Mouse (Mus musculus) heart, postnatal 10 days (tissue): ENCODE measurements around the gene Ppp6r1. TPM values are rescaled to one million over a fixed set of nuclear protein-coding genes. Genes with fewer than 3 reads are reported as not detected.

ENCODE experiments used
- DNase-seq, 2 experiments: peaks; one replicate each; pipeline ENCODE4 v3.0.0; 2021
- intact Hi-C: fragments of 180-260 bp; cut with DNase I; formaldehyde crosslinking; loops from one replicate; pipeline ENCODE4 v1.15.1; 2025
- total RNA-seq, 2 experiments: library from RNA; stranded (reverse); gene quantifications; 2 replicates each; pipeline ENCODE4 v1.2.3; 2021

Gene Ppp6r1
- 10 to 100 TPM; 77.3 to 80.7 TPM for total RNA-seq

- intact Hi-C loops = loop anchor here (1.0 kb wide), 1 partner anchor 25 kb away; no protein-coding TSS in a partner anchor
- DNase-seq = peak; percentile 97 to 98
These were observed at the start of gene Ppp6r1 for GRCm38 (mm10) chr7:4658912-4659551. Gene Ppp6r1 (minus strand): TSS chr7:4659019.

DNA sequence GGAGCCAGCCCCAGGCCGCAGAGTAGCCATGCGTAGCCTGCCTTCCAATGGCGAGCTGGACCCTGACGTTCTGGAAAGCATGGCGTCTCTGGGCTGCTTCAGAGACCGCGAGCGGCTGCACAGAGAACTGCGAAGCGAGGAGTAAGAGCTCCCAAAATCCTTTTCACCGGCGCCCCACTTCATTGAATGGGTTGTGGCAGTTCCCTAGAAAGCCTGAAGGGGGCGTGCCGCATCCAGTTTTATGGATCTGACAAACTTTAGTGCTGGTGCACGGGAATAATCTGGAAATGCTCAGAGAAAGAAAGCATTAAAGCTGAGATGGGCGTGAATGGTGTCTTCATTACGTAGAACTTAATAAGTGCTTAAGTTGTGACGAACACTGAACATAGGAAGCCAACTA lies 46.3 kb upstream of the Ppp6r1 start:
- intact Hi-C loops = loop anchor here (5.0 kb wide), 1 partner anchor 82 kb away; the partner anchor contains the start of gene Tmem238
- DNase-seq = peak in 1 of 2 experiments; percentile 38

DNA sequence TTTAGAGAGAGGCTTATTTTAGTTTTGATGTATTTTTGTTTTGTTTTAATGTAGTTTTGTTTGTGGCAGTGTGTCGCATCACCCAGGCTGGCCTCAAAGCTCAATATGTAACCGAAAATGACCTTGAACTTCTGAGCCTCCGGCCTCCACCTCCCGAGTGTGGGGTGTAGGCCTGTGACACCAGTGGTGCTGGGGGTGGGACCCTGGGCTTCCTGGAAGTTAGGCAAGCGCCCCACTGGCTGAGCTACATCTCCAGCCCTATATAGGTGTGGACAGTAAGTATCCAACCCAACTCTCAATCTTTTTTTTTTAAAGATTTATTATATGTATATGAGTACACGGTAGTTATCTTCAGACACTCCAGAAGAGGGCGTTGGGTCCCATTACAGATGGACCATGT lies 44.4 kb upstream of the Ppp6r1 start:
- intact Hi-C loops = no loop called here
- no peak for DNase-seq

GRCm38 (mm10) chr7:4702334-4702733 lies 43.5 kb upstream of the Ppp6r1 start:
- intact Hi-C loops = no loop called here
- no peak for DNase-seq

GRCm38 (mm10) chr7:4693004-4693403 lies 34.2 kb upstream of the Ppp6r1 start:
- intact Hi-C loops = no loop called here
- DNase-seq = no peak

- intact Hi-C loops = no loop called here
- DNase-seq = no peak
These were observed 32.3 kb upstream of the Ppp6r1 start for GRCm38 (mm10) chr7:4690951-4691653.

DNA sequence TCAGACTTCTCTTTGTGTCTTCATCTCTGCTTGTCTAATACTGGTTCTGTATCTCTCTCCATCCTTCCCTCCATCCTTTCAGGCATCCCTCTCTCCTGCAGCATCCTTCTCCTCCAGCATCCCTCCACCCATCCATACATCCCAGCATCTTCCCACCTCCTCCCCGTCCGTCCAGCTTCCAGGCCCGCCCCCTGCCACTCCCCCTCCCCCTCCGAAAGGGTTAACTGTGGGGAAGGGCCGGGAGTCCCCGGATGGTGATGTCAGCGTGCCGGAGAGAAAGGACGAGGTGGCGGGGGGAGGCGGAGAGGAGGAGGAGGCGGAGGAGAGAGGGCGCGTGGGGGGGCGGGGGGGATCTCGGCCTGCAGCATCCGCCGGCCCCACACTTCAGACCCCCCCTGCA lies 31.6 kb upstream of the Ppp6r1 start, which contains the start of gene Brsk1:
TSS of gene Brsk1 (plus strand) at position 218 of the 400 bp plus-strand sequence.
- intact Hi-C loops = no loop called here

GRCm38 (mm10) chr7:4684632-4685417 lies 26.0 kb upstream of the Ppp6r1 start, which contains the start of gene Hspbp1:
Gene Hspbp1 (minus strand): TSS chr7:4685068.
- DNase-seq = peak; percentile 95 to 96
- intact Hi-C loops = loop anchor here (1.0 to 10.0 kb wide), 3 partner anchors 26 to 370 kb away; partner anchors contain the start of genes Kmt5c, Ppp6r1 and Zfp580

More for the DNA sequence above, 31.6 kb upstream of the Ppp6r1 start, which contains the start of gene Brsk1:
- peak; percentile 63 to 76 for DNase-seq

DNA sequence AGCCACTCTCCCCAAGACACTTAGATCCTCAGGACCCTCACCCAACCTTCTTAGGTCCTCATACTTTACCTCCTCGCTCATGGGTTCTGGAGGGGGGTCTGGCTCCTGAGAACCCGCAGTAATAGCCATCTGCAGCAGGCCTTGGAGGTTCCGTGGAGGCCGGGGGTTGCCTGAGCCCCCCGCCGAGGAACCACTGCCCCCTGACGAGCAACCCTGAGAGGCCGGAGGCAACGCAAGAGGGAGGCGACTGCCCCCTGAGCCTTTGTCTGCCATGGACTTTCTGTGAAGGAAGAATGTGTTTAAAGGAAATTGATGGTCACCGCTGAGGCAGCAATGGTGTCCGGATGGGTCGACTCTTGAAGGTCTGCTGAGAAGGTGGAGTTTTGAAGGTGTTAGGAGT lies 25.4 kb upstream of the Ppp6r1 start:
- no peak for DNase-seq
- intact Hi-C loops = loop anchor here (1.0 to 10.0 kb wide), 3 partner anchors 25 to 371 kb away; partner anchors contain the start of genes Kmt5c, Ppp6r1 and Zfp580

DNA sequence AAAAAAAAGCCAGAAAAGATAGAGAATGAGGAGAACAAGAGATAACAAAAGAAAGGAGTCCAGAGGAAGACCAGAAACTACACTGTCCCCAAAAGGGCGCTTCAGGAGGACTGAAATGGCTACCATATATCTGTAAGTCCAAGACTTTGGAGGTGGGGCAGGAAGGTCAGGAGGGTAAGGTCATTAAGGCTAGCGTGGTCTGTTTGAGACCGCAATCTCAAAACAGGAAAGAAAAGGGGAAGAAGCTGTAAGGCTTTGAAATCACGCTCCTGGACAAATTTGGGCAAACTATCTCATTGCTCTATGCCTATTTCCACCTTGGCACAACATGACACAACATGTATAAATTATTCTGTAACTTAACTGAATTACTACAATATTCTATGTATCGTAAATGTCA lies 24.5 kb upstream of the Ppp6r1 start:
- DNase-seq = no peak
- intact Hi-C loops = loop anchor here (10.0 kb wide), 1 partner anchor 371 kb away; the partner anchor contains the start of gene Zfp580

- no peak for DNase-seq
- intact Hi-C loops = no loop called here
These were observed 16.4 kb upstream of the Ppp6r1 start for GRCm38 (mm10) chr7:4675200-4675599.

- intact Hi-C loops = no loop called here
These were observed 15.4 kb upstream of the Ppp6r1 start for GRCm38 (mm10) chr7:4674114-4674731.

DNA sequence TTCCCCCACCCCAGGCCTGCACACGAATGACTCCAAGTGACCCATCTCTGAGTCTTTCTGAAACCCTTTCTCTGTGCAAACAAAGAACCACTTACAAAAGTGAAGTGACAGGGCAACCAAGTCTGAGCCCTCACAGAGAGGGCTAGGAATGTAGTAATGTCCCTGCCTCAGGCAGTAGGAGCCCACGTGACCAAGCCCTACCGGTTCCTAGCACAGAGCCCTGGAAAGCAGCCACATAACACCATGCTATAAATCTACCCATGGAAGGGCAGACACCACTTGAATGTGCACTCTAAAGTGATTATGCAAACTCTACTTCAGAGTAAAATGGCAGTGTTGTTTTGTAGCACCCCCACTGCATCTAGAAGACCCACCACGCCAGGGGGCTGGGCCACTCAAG lies 13.1 kb upstream of the Ppp6r1 start:
- intact Hi-C loops = no loop called here
- no peak for DNase-seq

More at GRCm38 (mm10) chr7:4674114-4674731, 15.4 kb upstream of the Ppp6r1 start:
- no peak for DNase-seq

- intact Hi-C loops = no loop called here
- DNase-seq = no peak
These were observed 11.9 kb upstream of the Ppp6r1 start for GRCm38 (mm10) chr7:4670655-4671255.

DNA sequence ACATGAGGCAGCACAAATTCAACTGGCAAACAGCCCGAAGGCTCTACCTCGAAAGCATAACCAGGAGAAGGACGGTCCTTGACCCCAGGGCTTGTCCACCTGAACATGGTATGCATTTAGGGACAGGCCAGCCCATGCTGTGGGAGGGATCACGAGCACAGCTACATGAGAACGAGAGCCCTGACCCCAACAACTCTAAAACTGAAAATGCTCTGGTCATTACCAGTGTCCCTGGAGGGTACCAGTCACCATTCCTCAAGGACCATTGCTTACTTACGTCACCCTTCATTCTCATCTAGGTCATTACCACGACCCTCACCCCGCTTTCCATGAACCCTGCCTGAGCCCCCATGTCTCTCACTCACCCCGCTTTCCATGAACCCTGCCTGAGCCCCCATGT lies 10.3 kb upstream of the Ppp6r1 start:
- intact Hi-C loops = no loop called here
- DNase-seq = no peak

DNA sequence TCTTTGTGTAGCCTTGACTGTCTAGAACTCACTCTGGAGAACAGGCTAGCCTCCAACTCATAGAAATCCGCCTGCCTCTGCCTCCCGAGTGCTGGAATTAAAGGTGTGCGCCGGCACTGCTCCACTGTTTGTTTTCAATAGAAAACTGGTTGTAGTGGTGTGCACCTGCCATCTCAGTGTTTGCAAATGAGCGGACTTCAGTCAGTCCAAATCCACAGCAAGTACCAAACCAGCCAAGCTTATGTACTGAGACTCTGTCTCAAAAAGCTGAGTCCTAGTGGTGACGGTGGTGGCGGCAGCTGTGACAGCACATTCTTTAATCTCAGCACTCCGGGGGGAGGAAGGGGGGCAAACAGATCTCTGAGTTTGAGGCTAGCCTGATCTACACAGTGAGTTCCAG lies 9.7 kb upstream of the Ppp6r1 start:
- intact Hi-C loops = no loop called here
- no peak for DNase-seq

- no peak for DNase-seq
- intact Hi-C loops = no loop called here
These were observed 8.1 kb upstream of the Ppp6r1 start for GRCm38 (mm10) chr7:4666871-4667270.

GRCm38 (mm10) chr7:4663742-4664141 lies 4.9 kb upstream of the Ppp6r1 start:
- DNase-seq = no peak
- intact Hi-C loops = no loop called here

GRCm38 (mm10) chr7:4663179-4663578 lies 4.4 kb upstream of the Ppp6r1 start:
- intact Hi-C loops = no loop called here
- no peak for DNase-seq

GRCm38 (mm10) chr7:4659911-4660443 lies 1.2 kb upstream of the Ppp6r1 start:
- intact Hi-C loops = loop anchor here (1.0 kb wide), 1 partner anchor 24 kb away; no protein-coding TSS in a partner anchor
- DNase-seq = peak in 1 of 2 experiments; percentile 31
